Mouse (Mus musculus): ENCODE results near the gene Cd244a. TPM values are rescaled to one million over a fixed set of nuclear protein-coding genes. Genes with fewer than 3 reads are reported as not detected.

Cd244a gene
- 0.10 TPM in 1 of 2 replicates, not detected in the other for polyA plus RNA-seq (2012; rRNA removed)

DNA sequence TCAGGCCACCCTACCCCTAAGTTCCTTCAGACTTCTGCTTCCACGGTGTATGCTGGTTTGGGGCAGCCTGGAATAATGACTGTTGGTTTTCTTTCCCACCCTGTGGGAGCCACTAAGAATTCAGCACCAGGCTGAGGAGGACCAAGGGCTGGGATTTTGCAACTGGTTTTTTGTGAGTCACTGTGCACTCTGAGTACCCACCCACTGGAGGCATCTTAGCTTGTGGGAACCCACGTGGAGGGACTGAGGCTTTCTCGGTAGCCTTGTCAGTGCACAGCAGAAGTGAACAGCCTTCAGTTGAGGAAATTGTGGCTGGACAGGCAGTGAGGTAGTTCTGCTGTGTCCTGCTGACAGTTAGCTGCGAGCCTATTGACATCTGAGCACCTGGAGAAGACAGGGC, at the start of gene Cd244a:
Gene Cd244a, plus strand, starts transcription at position 296 of the 400 bp plus-strand sequence.

DNA sequence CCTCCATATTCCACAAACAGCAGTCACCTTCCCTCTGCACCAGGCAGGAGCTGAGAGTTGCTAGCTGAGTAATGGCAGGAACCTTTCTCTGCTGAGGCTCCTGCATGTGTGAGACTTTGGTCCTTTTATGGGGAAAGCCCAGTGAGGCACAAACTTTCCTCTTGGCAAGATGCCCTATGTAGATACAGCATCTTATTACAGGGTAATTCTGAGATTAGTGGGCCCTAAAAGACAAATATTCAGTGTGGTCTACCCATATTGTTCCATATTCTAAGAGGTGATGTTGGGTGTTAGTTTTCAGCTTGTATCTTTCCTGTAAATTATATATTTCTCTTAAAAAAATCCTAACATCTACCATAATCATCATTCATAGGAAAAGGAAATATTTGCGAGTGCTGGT, 23.8 kb upstream of the Cd244a start, which contains the start of gene Itln1:
Gene Itln1, minus strand, starts transcription at position 101 of the 400 bp plus-strand sequence.

DNA sequence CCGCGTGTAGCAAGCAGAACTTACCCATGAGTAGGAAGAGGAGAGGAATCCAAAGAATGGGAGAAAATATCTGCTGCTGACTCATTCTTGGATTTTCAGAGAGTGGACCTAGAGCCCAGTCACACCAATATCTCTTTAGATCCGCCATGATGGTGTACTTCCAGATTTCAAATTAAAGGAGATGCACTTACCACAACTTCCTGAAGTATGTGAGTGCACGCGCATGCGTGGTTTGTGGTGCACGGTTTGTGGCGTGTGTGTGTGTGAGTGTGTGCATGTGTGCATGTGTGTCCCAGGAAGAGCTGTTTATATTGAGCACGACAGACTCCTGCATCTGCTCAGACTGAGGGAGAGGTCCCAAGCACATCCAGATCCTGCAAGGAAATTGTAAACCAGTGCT, 48.2 kb downstream of the Cd244a start, which contains the start of gene Ly9:
Gene Ly9, minus strand, starts transcription at position 235 of the 400 bp plus-strand sequence.

DNA sequence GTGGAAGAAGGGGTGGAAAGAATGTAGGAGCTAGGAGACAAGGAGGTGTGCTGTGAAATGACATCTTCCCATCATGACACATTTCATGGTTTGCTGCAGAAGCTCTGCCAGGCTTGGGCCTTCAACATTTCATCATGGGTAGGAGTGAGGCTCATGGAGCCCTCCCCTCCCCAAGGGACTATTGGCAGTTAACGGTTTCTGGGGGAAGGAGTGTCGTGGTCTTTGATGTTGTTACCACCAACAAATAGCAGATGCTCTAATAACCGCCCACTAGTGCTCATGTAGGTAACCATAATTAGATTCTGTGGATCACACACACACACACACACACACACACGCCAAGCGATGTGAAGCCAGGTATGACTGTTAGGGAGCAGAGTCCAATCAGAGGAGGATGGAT, 93.7 kb downstream of the Cd244a start, which contains the start of gene Slamf7:
Gene Slamf7, minus strand, starts transcription at position 302 of the 400 bp plus-strand sequence.

Other genes with a start within 250 kb of the Cd244a start
- 16.3 and 18.4 TPM in 2 replicates for gene Dedd, start 230.0 kb upstream of the Cd244a start, polyA plus RNA-seq (2012; rRNA removed)
- gene Nit1, start 213.5 kb upstream of the Cd244a start, polyA plus RNA-seq (2012; rRNA removed), result 39.2 and 41.0 TPM in 2 replicates
- 1.2 and 1.9 TPM in 2 replicates for gene Pfdn2, start 213.5 kb upstream of the Cd244a start, polyA plus RNA-seq (2012; rRNA removed)
- gene Klhdc9, start 198.4 kb upstream of the Cd244a start, polyA plus RNA-seq (2012; rRNA removed), result 0.18 and 0.57 TPM in 2 replicates
- gene Nectin4, start 189.1 kb upstream of the Cd244a start, polyA plus RNA-seq (2012; rRNA removed), result 10.8 and 11.6 TPM in 2 replicates
- gene Arhgap30, start 170.2 kb upstream of the Cd244a start, polyA plus RNA-seq (2012; rRNA removed), result 1.1 and 1.5 TPM in 2 replicates
- 35.3 and 39.4 TPM in 2 replicates for gene Usf1, start 147.9 kb upstream of the Cd244a start, polyA plus RNA-seq (2012; rRNA removed)
- gene Tstd1, start 140.3 kb upstream of the Cd244a start, polyA plus RNA-seq (2012; rRNA removed), result 26.3 and 54.4 TPM in 2 replicates
- 43.0 and 50.4 TPM in 2 replicates for gene F11r, start 121.7 kb upstream of the Cd244a start, polyA plus RNA-seq (2012; rRNA removed)
- gene Alyref2, start 55.7 kb upstream of the Cd244a start, polyA plus RNA-seq (2012; rRNA removed), result 0.88 and 2.0 TPM in 2 replicates
- 2.5 and 36.8 TPM in 2 replicates for gene Itln1, start 23.9 kb upstream of the Cd244a start, polyA plus RNA-seq (2012; rRNA removed)
- 0.12 and 0.25 TPM in 2 replicates for gene Ly9, start 48.2 kb downstream of the Cd244a start, polyA plus RNA-seq (2012; rRNA removed)
- gene Slamf7, start 93.8 kb downstream of the Cd244a start, polyA plus RNA-seq (2012; rRNA removed), result 0.05 and 0.23 TPM in 2 replicates
- 0.29 and 0.30 TPM in 2 replicates for gene Cd48, start 122.8 kb downstream of the Cd244a start, polyA plus RNA-seq (2012; rRNA removed)
- gene Slamf1, start 207.9 kb downstream of the Cd244a start, polyA plus RNA-seq (2012; rRNA removed), result not detected in 2 replicates